Mouse (Mus musculus): Measurements from ENCODE around the gene Phf14. TPM values are rescaled to one million over a fixed set of nuclear protein-coding genes. Genes with fewer than 3 reads are reported as not detected.

The Phf14 gene
- polyA plus RNA-seq, 1 experiment from 2014 or later, result 106 TPM

GRCm38 (mm10) chr6:12067956-12068355, 160.3 kb downstream of the Phf14 start:
- no peak for ATAC-seq (ENCODE audit: insufficient number of reproducible peaks, insufficient read depth, low FRiP score, low read depth)
- Histone ChIP-seq H3K4me3 (ENCODE audit: low read depth, low read length) (no peak overlapping the region), H3K27me3 (ENCODE audit: control insufficient read depth, insufficient read depth, low read length) (no peaks in the 10 kb centered on the region), H3K27ac (ENCODE audit: low read length) (no peak overlapping the region), H3K4me1 (ENCODE audit: control insufficient read depth, insufficient read depth, low read length) (no peaks in the 10 kb centered on the region), H3K4me2 (replicated peaks; ENCODE audit: low read depth, low read length) (no peak overlapping the region), H3K9me3 (ENCODE audit: control insufficient read depth, low read depth, low read length) (no peaks in the 10 kb centered on the region), H3K36me3 (ENCODE audit: control insufficient read depth, insufficient read depth, low read length) (no peaks in the 10 kb centered on the region), H3K9ac (replicated peaks; ENCODE audit: low read depth, low read length) (no peak overlapping the region)
- WGBS, result 87% methylated on average over 4 of the region's 4 CpGs

GRCm38 (mm10) chr6:12069357-12069756, 161.7 kb downstream of the Phf14 start:
- H3K4me3 ChIP-seq (ENCODE audit: low read depth, low read length), result no peak overlapping the region
- no peak overlapping the region for H3K27ac ChIP-seq (ENCODE audit: low read length)
- no peak overlapping the region for H3K9ac ChIP-seq (replicated peaks; ENCODE audit: low read depth, low read length)
- no peak for ATAC-seq (ENCODE audit: insufficient number of reproducible peaks, insufficient read depth, low FRiP score, low read depth)
- no peaks in the 10 kb centered on the region for H3K27me3 ChIP-seq (ENCODE audit: control insufficient read depth, insufficient read depth, low read length)
- WGBS, result 80% methylated on average over 2 of the region's 2 CpGs
- H3K4me1 ChIP-seq (ENCODE audit: control insufficient read depth, insufficient read depth, low read length), result no peaks in the 10 kb centered on the region
- H3K9me3 ChIP-seq (ENCODE audit: control insufficient read depth, low read depth, low read length), result no peaks in the 10 kb centered on the region
- no peak overlapping the region for H3K4me2 ChIP-seq (replicated peaks; ENCODE audit: low read depth, low read length)
- H3K36me3 ChIP-seq (ENCODE audit: control insufficient read depth, insufficient read depth, low read length), result no peaks in the 10 kb centered on the region

GRCm38 (mm10) chr6:12074599-12074998, 167.0 kb downstream of the Phf14 start:
- H3K4me1 ChIP-seq (ENCODE audit: control insufficient read depth, insufficient read depth, low read length), result no peaks in the 10 kb centered on the region
- H3K27ac ChIP-seq (ENCODE audit: low read length), result no peak overlapping the region
- H3K4me3 ChIP-seq (ENCODE audit: low read depth, low read length), result no peak overlapping the region
- H3K27me3 ChIP-seq (ENCODE audit: control insufficient read depth, insufficient read depth, low read length), result no peaks in the 10 kb centered on the region
- no peak overlapping the region for H3K9ac ChIP-seq (replicated peaks; ENCODE audit: low read depth, low read length)
- ATAC-seq (ENCODE audit: insufficient number of reproducible peaks, insufficient read depth, low FRiP score, low read depth), result no peak
- no peak overlapping the region for H3K4me2 ChIP-seq (replicated peaks; ENCODE audit: low read depth, low read length)
- WGBS, result 84% methylated on average over 5 of the region's 5 CpGs
- H3K9me3 ChIP-seq (ENCODE audit: control insufficient read depth, low read depth, low read length), result no peaks in the 10 kb centered on the region
- no peaks in the 10 kb centered on the region for H3K36me3 ChIP-seq (ENCODE audit: control insufficient read depth, insufficient read depth, low read length)

- no peak overlapping the region for H3K9ac ChIP-seq (replicated peaks; ENCODE audit: low read depth, low read length)
- H3K9me3 ChIP-seq (ENCODE audit: control insufficient read depth, low read depth, low read length), result no peaks in the 10 kb centered on the region
- H3K27ac ChIP-seq (ENCODE audit: low read length), result no peak overlapping the region
- H3K27me3 ChIP-seq (ENCODE audit: control insufficient read depth, insufficient read depth, low read length), result no peaks in the 10 kb centered on the region
- H3K36me3 ChIP-seq (ENCODE audit: control insufficient read depth, insufficient read depth, low read length), result no peaks in the 10 kb centered on the region
- H3K4me3 ChIP-seq (ENCODE audit: low read depth, low read length), result no peak overlapping the region
- H3K4me1 ChIP-seq (ENCODE audit: control insufficient read depth, insufficient read depth, low read length), result no peaks in the 10 kb centered on the region
- H3K4me2 ChIP-seq (replicated peaks; ENCODE audit: low read depth, low read length), result no peak overlapping the region
- no peak for ATAC-seq (ENCODE audit: insufficient number of reproducible peaks, insufficient read depth, low FRiP score, low read depth)
- 64% methylated on average over 7 of the region's 7 CpGs for whole genome bisulfite sequencing
Measured at GRCm38 (mm10) chr6:12077338-12077737, 169.7 kb downstream of the Phf14 start.

- no peaks in the 10 kb centered on the region for H3K27me3 ChIP-seq (ENCODE audit: control insufficient read depth, insufficient read depth, low read length)
- ATAC-seq (ENCODE audit: insufficient number of reproducible peaks, insufficient read depth, low FRiP score, low read depth), result no peak
- H3K36me3 ChIP-seq (ENCODE audit: control insufficient read depth, insufficient read depth, low read length), result no peaks in the 10 kb centered on the region
- no peak overlapping the region for H3K4me3 ChIP-seq (ENCODE audit: low read depth, low read length)
- 74% methylated on average over 8 of the region's 8 CpGs for whole genome bisulfite sequencing
- no peak overlapping the region for H3K4me2 ChIP-seq (replicated peaks; ENCODE audit: low read depth, low read length)
- H3K27ac ChIP-seq (ENCODE audit: low read length), result no peak overlapping the region
- no peaks in the 10 kb centered on the region for H3K4me1 ChIP-seq (ENCODE audit: control insufficient read depth, insufficient read depth, low read length)
- no peaks in the 10 kb centered on the region for H3K9me3 ChIP-seq (ENCODE audit: control insufficient read depth, low read depth, low read length)
- no peak overlapping the region for H3K9ac ChIP-seq (replicated peaks; ENCODE audit: low read depth, low read length)
Measured at GRCm38 (mm10) chr6:12077880-12078618, 170.4 kb downstream of the Phf14 start.

- no peaks in the 10 kb centered on the region for H3K4me1 ChIP-seq (ENCODE audit: control insufficient read depth, insufficient read depth, low read length)
- WGBS, result 88% methylated on average over 4 of the region's 4 CpGs
- no peak overlapping the region for H3K9ac ChIP-seq (replicated peaks; ENCODE audit: low read depth, low read length)
- no peak overlapping the region for H3K27ac ChIP-seq (ENCODE audit: low read length)
- H3K9me3 ChIP-seq (ENCODE audit: control insufficient read depth, low read depth, low read length), result no peaks in the 10 kb centered on the region
- H3K36me3 ChIP-seq (ENCODE audit: control insufficient read depth, insufficient read depth, low read length), result no peaks in the 10 kb centered on the region
- no peak overlapping the region for H3K4me3 ChIP-seq (ENCODE audit: low read depth, low read length)
- no peak for ATAC-seq (ENCODE audit: insufficient number of reproducible peaks, insufficient read depth, low FRiP score, low read depth)
- H3K27me3 ChIP-seq (ENCODE audit: control insufficient read depth, insufficient read depth, low read length), result no peaks in the 10 kb centered on the region
- H3K4me2 ChIP-seq (replicated peaks; ENCODE audit: low read depth, low read length), result no peak overlapping the region
Measured at GRCm38 (mm10) chr6:12079260-12079659, 171.7 kb downstream of the Phf14 start.

- H3K27me3 ChIP-seq (ENCODE audit: control insufficient read depth, insufficient read depth, low read length), result no peaks in the 10 kb centered on the region
- no peak overlapping the region for H3K27ac ChIP-seq (ENCODE audit: low read length)
- no peak overlapping the region for H3K9ac ChIP-seq (replicated peaks; ENCODE audit: low read depth, low read length)
- ATAC-seq (ENCODE audit: insufficient number of reproducible peaks, insufficient read depth, low FRiP score, low read depth), result no peak
- H3K4me2 ChIP-seq (replicated peaks; ENCODE audit: low read depth, low read length), result no peak overlapping the region
- no peaks in the 10 kb centered on the region for H3K36me3 ChIP-seq (ENCODE audit: control insufficient read depth, insufficient read depth, low read length)
- WGBS, result 49% methylated on average over 5 of the region's 5 CpGs
- no peak overlapping the region for H3K4me3 ChIP-seq (ENCODE audit: low read depth, low read length)
- H3K9me3 ChIP-seq (ENCODE audit: control insufficient read depth, low read depth, low read length), result no peaks in the 10 kb centered on the region
- no peaks in the 10 kb centered on the region for H3K4me1 ChIP-seq (ENCODE audit: control insufficient read depth, insufficient read depth, low read length)
Measured at GRCm38 (mm10) chr6:12080423-12080822, 172.8 kb downstream of the Phf14 start.

GRCm38 (mm10) chr6:12081722-12082121, 174.1 kb downstream of the Phf14 start:
- no peak overlapping the region for H3K4me2 ChIP-seq (replicated peaks; ENCODE audit: low read depth, low read length)
- H3K9ac ChIP-seq (replicated peaks; ENCODE audit: low read depth, low read length), result no peak overlapping the region
- 85% methylated on average over 2 of the region's 2 CpGs for WGBS
- ATAC-seq (ENCODE audit: insufficient number of reproducible peaks, insufficient read depth, low FRiP score, low read depth), result no peak
- H3K27ac ChIP-seq (ENCODE audit: low read length), result no peak overlapping the region
- H3K36me3 ChIP-seq (ENCODE audit: control insufficient read depth, insufficient read depth, low read length), result no peaks in the 10 kb centered on the region
- H3K27me3 ChIP-seq (ENCODE audit: control insufficient read depth, insufficient read depth, low read length), result no peaks in the 10 kb centered on the region
- H3K4me3 ChIP-seq (ENCODE audit: low read depth, low read length), result no peak overlapping the region
- no peaks in the 10 kb centered on the region for H3K4me1 ChIP-seq (ENCODE audit: control insufficient read depth, insufficient read depth, low read length)
- no peaks in the 10 kb centered on the region for H3K9me3 ChIP-seq (ENCODE audit: control insufficient read depth, low read depth, low read length)

- Histone ChIP-seq H3K27me3 (ENCODE audit: control insufficient read depth, insufficient read depth, low read length) (no peaks in the 10 kb centered on the region), H3K9ac (replicated peaks; ENCODE audit: low read depth, low read length) (no peak overlapping the region), H3K4me1 (ENCODE audit: control insufficient read depth, insufficient read depth, low read length) (no peaks in the 10 kb centered on the region), H3K36me3 (ENCODE audit: control insufficient read depth, insufficient read depth, low read length) (no peaks in the 10 kb centered on the region), H3K9me3 (ENCODE audit: control insufficient read depth, low read depth, low read length) (no peaks in the 10 kb centered on the region), H3K27ac (ENCODE audit: low read length) (no peak overlapping the region), H3K4me2 (replicated peaks; ENCODE audit: low read depth, low read length) (no peak overlapping the region), H3K4me3 (ENCODE audit: low read depth, low read length) (no peak overlapping the region)
- 74% methylated on average over 2 of the region's 2 CpGs for WGBS
- no peak; the same call in 1 of the 2 replicates for ATAC-seq (ENCODE audit: insufficient number of reproducible peaks, insufficient read depth, low FRiP score, low read depth)
Measured at GRCm38 (mm10) chr6:12082125-12082524, 174.5 kb downstream of the Phf14 start.

All from stomach, embryonic 14.5 days (tissue).